Mouse (Mus musculus) small intestine, adult 2 months (tissue): ENCODE results near the gene Psme2b.
"Not testable (repeated sequence)": the region's sequence is repeated elsewhere in the genome, so short reads cannot be mapped to it uniquely, and the experiment has no call there.

Experiments used
- CTCF ChIP-seq: fragments of 200-500 bp; IDR thresholded peaks from 2 replicates; pipeline ENCODE4 v1.5.1; 2012; ENCODE audit warnings: low read depth, mild to moderate bottlenecking, control low read depth, inconsistent platforms, low read length, moderate library complexity, mixed read lengths; ENCODE audit not compliant: insufficient replicate concordance, insufficient read length; ENCODE audit errors: extremely low read depth
- POLR2A ChIP-seq: fragments of 200-500 bp; IDR thresholded peaks from 2 replicates; pipeline ENCODE4 v1.6.1; 2012; ENCODE audit warnings: low read depth, mild to moderate bottlenecking, control low read depth, inconsistent platforms, low read length, moderate library complexity

DNA sequence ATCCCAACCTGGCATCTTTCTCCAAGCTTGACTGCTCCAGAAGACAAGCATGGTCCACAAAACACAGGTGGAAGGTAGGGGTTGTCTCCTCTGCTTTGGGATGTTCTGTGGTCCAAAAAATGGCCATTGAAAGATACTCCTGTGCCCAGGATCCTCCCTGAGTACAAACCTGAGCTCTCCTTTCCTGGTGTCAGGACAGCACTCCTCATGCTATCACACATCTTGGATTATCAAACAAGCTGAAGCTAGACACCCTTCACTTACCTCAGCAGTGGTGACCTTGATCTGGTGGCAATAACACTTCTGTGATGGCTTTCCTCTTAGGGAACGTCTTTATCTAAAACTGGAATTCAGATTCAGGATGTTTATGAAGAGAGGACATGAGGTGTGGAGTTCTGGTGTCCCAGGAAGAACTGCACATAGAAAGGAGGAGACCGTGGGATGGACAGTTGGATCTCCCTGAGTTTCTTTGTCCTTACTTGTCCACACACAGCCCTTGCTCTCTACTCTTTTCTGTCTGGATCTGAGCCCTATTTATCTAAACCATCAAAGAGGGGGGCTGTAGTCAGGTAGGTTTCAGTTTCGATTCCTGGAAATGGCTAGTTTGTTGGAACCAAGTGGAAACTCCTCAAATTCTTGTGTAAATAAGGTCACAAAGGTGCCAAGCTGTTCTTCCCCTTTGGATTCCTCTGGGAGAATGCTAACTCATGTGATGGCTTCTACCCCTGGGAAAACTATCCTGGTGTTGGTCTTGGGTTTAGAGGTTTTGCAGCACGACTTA is 45.9 kb upstream of the Psme2b start, which contains the start of gene Gm12185:
- not testable (repeated sequence) for TF ChIP-seq POLR2A, CTCF
